Mouse (Mus musculus) gastrocnemius, postnatal 10 days (tissue): Measurements from ENCODE around the gene Ccdc153. TPM values are rescaled to one million over a fixed set of nuclear protein-coding genes. Genes with fewer than 3 reads are reported as not detected.

ENCODE experiments used
- DNase-seq: peaks from one replicate; pipeline ENCODE4 v3.0.0; 2021; ENCODE audit warnings: mixed read lengths
- total RNA-seq, 2 experiments: library from RNA; stranded (reverse); gene quantifications; 2 replicates each; pipeline ENCODE4 v1.2.3; 2021

The Ccdc153 gene
- total RNA-seq, 2 experiments from 2014 or later = not detected

DNA sequence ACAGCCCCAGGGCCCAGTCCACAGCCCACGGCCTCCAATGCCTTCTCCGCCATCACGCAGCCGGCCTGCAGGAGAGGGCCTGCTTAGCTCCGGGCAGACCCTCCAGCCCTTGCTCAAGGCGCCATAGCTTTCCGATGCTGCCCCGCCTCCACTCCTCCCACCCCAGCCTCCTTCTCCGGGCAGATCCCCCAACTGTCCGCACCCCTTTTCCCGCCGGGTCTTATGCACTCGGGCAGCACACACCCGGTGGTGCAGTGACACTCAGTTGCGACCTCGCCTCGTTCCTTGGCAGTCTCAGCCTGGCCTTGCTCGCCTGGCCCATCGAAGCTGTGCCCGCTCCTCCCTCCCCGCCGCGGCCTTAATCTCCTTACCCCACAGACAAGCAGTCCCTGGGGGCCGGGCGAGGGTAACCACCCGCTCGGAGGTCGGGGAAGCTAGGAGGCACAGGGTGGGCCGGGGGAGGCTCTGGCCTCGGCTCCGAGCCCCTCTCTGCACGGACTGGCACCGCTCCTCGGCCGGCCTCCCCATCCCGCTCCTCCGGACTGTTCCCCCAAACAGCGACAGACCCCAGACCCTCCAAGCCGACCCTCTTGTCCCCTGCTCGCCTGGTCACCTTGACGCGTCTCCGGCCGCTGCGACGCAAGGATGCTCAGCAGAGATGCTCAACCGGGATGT, 47.1 kb downstream of the Ccdc153 start:
- peak; percentile 34 for DNase-seq

DNA sequence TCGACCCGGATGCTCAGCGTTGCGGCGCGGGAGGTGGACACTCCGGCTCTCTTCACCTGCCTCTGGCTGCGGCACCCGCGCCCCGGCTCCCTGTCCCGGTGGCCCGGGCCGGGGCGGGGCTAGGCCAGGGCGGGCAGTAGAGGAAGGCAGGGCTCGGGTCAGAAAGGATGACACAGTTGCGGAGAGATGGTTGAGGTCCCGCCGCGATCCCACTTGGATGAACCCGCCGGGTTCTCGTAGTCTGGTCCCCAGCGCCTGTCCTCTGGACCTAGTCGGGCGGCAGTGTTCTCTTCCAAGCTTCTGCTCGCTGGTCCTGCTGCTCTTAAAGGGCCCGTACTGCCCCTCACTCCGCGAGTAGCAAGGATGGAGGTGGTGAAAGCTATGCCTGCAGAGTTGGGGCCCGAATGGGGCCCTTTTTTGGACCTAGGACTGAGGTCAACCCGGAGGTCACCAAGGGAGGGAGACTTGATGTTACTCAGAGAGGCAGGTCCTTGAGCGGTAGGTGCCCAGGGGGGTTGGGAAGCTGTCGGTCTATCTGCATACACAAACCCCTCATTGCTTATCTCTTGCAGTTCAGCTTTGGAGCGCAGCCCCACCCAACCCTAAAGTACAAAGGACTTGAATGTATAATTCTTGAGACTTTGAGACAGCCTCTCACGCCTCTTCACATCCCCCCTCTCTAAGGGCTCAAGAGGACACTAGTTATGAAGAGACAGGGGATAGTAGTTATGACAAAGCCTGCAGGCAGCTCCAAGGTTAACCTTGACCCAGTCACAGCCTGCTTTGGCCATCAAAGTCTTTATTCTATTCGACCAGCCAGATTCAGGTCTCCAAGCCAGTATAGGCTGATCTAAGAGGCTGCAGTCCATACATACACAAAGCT, 47.8 kb downstream of the Ccdc153 start, which contains the start of gene Abcg4:
TSS of gene Abcg4 (minus strand) at position 540 of the 883 bp plus-strand sequence.
- no peak for DNase-seq

- DNase-seq = no peak
These were observed 48.4 kb downstream of the Ccdc153 start for GRCm38 (mm10) chr9:44288959-44289291.

GRCm38 (mm10) chr9:44292490-44292889, 52.0 kb downstream of the Ccdc153 start:
- DNase-seq = no peak

Other genes starting within 250 kb of the Ccdc153 start
- gene Thy1, start 197.3 kb upstream of the Ccdc153 start, total RNA-seq = 10 to 100 TPM; 42.5 to 44.6 TPM
- gene Usp2, start 173.7 kb upstream of the Ccdc153 start, total RNA-seq = 100 to 1,000 TPM; 102 to 133 TPM
- gene Mfrp, start 138.9 kb upstream of the Ccdc153 start, total RNA-seq = under 1 TPM in 1 of 2 experiments, not detected in 1; 0.18 TPM
- 10 to 100 TPM; 25.9 to 26.0 TPM for gene C1qtnf5, start 133.4 kb upstream of the Ccdc153 start, total RNA-seq
- under 1 TPM; 0.23 to 0.49 TPM for gene Gm49380, start 127.2 kb upstream of the Ccdc153 start, total RNA-seq
- 10 to 100 TPM; 13.0 to 15.1 TPM for gene Rnf26, start 127.2 kb upstream of the Ccdc153 start, total RNA-seq
- gene Mcam, start 106.2 kb upstream of the Ccdc153 start, total RNA-seq = 100 to 1,000 TPM; 107 to 115 TPM
- gene Cbl, start 6.6 kb upstream of the Ccdc153 start, total RNA-seq = 10 to 100 TPM; 15.8 to 22.1 TPM
- gene Pdzd3, start 10.8 kb downstream of the Ccdc153 start, total RNA-seq = 1 to 10 TPM; 1.2 to 1.4 TPM
- gene Nlrx1, start 27.9 kb downstream of the Ccdc153 start, total RNA-seq = 10 to 100 TPM; 21.6 to 23.0 TPM
- gene Abcg4, start 47.9 kb downstream of the Ccdc153 start, total RNA-seq = 1 to 10 TPM in 1 of 2 experiments, under 1 TPM in 1; 0.68 to 1.3 TPM
- gene Hinfp, start 65.0 kb downstream of the Ccdc153 start, total RNA-seq = 10 to 100 TPM in 1 of 2 experiments, 1 to 10 TPM in 1; 9.8 to 11.0 TPM
- gene C2cd2l, start 79.6 kb downstream of the Ccdc153 start, total RNA-seq = 10 to 100 TPM in 1 of 2 experiments, 1 to 10 TPM in 1; 7.5 to 15.7 TPM
- 10 to 100 TPM; 11.7 to 17.0 TPM for gene Dpagt1, start 85.3 kb downstream of the Ccdc153 start, total RNA-seq
- 10 to 100 TPM; 41.0 to 47.2 TPM for gene H2afx, start 94.0 kb downstream of the Ccdc153 start, total RNA-seq
- 10 to 100 TPM; 29.2 to 31.0 TPM for gene Hmbs, start 103.6 kb downstream of the Ccdc153 start, total RNA-seq
- gene Vps11, start 121.0 kb downstream of the Ccdc153 start, total RNA-seq = 10 to 100 TPM; 18.2 to 20.2 TPM
- 10 to 100 TPM; 27.0 to 36.3 TPM for gene Hyou1, start 138.8 kb downstream of the Ccdc153 start, total RNA-seq
- 100 to 1,000 TPM; 120 to 138 TPM for gene Slc37a4, start 156.2 kb downstream of the Ccdc153 start, total RNA-seq
- 1,000 to 10,000 TPM; 1,287 to 1,346 TPM for gene Rps25, start 166.5 kb downstream of the Ccdc153 start, total RNA-seq
- 10 to 100 TPM; 28.2 to 35.3 TPM for gene Trappc4, start 166.9 kb downstream of the Ccdc153 start, total RNA-seq
- 10 to 100 TPM in 1 of 2 experiments, 1 to 10 TPM in 1; 5.9 to 10.2 TPM for gene Ccdc84, start 177.9 kb downstream of the Ccdc153 start, total RNA-seq
- gene Foxr1, start 200.5 kb downstream of the Ccdc153 start, total RNA-seq = not detected
- gene Upk2, start 214.3 kb downstream of the Ccdc153 start, total RNA-seq = under 1 TPM; 0.38 to 0.65 TPM
- gene Bcl9l, start 242.1 kb downstream of the Ccdc153 start, total RNA-seq = 10 to 100 TPM; 65.4 to 77.6 TPM